Mouse (Mus musculus): ENCODE measurements around the gene Lmod3.

DNA sequence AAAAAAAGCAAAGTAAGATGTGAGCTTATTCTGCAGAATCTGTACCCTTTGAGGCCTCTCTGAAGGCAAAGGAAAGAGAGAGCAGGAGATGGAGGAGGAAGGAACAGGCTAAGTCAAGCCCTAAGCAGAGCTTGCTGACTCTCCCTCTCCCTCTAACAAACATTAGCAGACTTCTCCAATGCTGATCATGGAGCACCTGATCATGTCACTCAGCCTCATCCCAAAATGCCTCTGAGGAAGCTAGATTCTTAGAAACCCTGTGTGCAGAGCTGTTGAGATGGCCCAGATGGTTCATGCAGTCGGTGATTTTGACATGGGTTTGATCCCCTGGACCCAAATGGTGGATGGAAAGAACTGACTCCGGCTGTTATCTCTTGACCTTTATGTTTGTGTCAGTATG, 14.6 kb upstream of the Lmod3 start:
- no peak for TF ChIP-seq CTCF (conservative IDR thresholded peaks at IDR 0.05; ENCODE audit: low read length)
- TF ChIP-seq NANOG (IDR thresholded peaks at IDR 0.05; ENCODE audit: borderline replicate concordance, low read length): no peak
- no peak for TF ChIP-seq POU5F1 (IDR thresholded peaks at IDR 0.05; ENCODE audit: borderline replicate concordance, low read length)
